Mouse (Mus musculus) spleen, adult 2 months (tissue): ENCODE results near the gene Foxa3.

Source experiments
- CTCF ChIP-seq: fragments of 200-500 bp; IDR thresholded peaks from 2 replicates; pipeline ENCODE4 v1.5.1; 2011; ENCODE audit warnings: mild to moderate bottlenecking, inconsistent platforms; ENCODE audit not compliant: insufficient read depth, insufficient read length, insufficient replicate concordance; ENCODE audit errors: extremely low read depth
- POLR2A ChIP-seq: fragments of 200-500 bp; IDR thresholded peaks from 2 replicates; pipeline ENCODE4 v1.6.1; 2011; ENCODE audit warnings: low read depth, low read length, inconsistent platforms

DNA sequence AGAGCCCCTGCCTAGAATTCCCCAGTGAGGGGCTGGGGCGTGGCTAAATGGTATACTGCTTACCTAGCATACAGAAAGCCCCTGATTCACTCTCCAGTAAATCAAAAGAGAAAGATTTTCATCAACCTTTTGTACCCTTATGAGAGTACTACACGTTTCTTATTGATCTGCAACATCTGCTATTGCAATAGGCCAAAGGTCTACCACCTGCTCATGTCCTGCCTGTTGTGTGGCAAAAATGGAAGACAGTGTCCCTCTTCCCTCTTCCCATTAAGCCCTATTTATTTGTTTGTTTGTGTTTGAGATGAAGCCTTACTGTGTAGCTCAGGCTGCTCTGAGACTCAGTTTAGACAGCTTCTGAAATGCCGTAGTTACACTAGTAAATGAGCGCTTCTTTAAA, 7.3 kb downstream of the Foxa3 start:
- TF ChIP-seq POLR2A (no peak), CTCF (no peak)
